Mouse (Mus musculus) neutrophil, adult 5-6 weeks (primary cell): ENCODE data around the gene Npdc1. TPM values are rescaled to one million over a fixed set of nuclear protein-coding genes. Genes with fewer than 3 reads are reported as not detected.
"Not testable (repeated sequence)": the region's sequence is repeated elsewhere in the genome, so short reads cannot be mapped to it uniquely, and the experiment has no call there.

ENCODE experiments used
- ATAC-seq: fragments of 151-379, 151-347 bp; 2 replicates; pipeline ENCODE4 v1.8.0; 2017; ENCODE audit warnings: mild to moderate bottlenecking, moderate TSS enrichment; ENCODE audit not compliant: insufficient number of reproducible peaks, poor library complexity, low FRiP score, severe bottlenecking; ENCODE audit errors: extremely low read depth
- total RNA-seq: library from RNA; stranded (forward); fragments of 200-1000 nt; gene quantifications from 2 replicates; pipeline ENCODE4 v1.2.3, GENCODE M21; 2017

Npdc1 gene
- total RNA-seq, 1 experiment from 2014 or later = not detected

GRCm38 (mm10) chr2:25391266-25391665 lies 7.9 kb upstream of the Npdc1 start:
- no peak for ATAC-seq

GRCm38 (mm10) chr2:25394281-25395221 lies 4.6 kb upstream of the Npdc1 start:
- ATAC-seq = no peak

- ATAC-seq = no peak
Measured at GRCm38 (mm10) chr2:25395721-25396596, 3.2 kb upstream of the Npdc1 start, which contains the start of gene Entpd2. Gene Entpd2 (plus strand): TSS chr2:25395874.

- ATAC-seq = no peak
Measured at GRCm38 (mm10) chr2:25396597-25396983, 2.6 kb upstream of the Npdc1 start.

- ATAC-seq = no peak
Measured at GRCm38 (mm10) chr2:25397010-25397409, 2.1 kb upstream of the Npdc1 start.

- no peak for ATAC-seq
Measured at GRCm38 (mm10) chr2:25398065-25398464, 1.1 kb upstream of the Npdc1 start.

GRCm38 (mm10) chr2:25400291-25400690 lies 1.1 kb downstream of the Npdc1 start:
- ATAC-seq = no peak

- no peak for ATAC-seq
Measured at GRCm38 (mm10) chr2:25400764-25401163, 1.6 kb downstream of the Npdc1 start.

- peak; percentile 48; the same call in 1 of the 2 replicates for ATAC-seq
Measured at GRCm38 (mm10) chr2:25402377-25402971, 3.3 kb downstream of the Npdc1 start.

- no peak for ATAC-seq
Measured at GRCm38 (mm10) chr2:25402972-25403601, 3.9 kb downstream of the Npdc1 start.

GRCm38 (mm10) chr2:25403994-25404393 lies 4.8 kb downstream of the Npdc1 start:
- no peak for ATAC-seq

- no peak for ATAC-seq
Measured at GRCm38 (mm10) chr2:25408908-25409307, 9.8 kb downstream of the Npdc1 start.

GRCm38 (mm10) chr2:25413436-25413835 lies 14.3 kb downstream of the Npdc1 start:
- not testable (repeated sequence) for ATAC-seq

GRCm38 (mm10) chr2:25417426-25417825 lies 18.3 kb downstream of the Npdc1 start:
- no peak for ATAC-seq

GRCm38 (mm10) chr2:25421896-25422295 lies 22.7 kb downstream of the Npdc1 start:
- 0 out of 2 replicates have a peak, but pooled peaks have one; percentile 17 for ATAC-seq

- ATAC-seq = peak; percentile 66
Measured at GRCm38 (mm10) chr2:25422587-25423410, 23.6 kb downstream of the Npdc1 start, which contains the start of gene Fut7. Gene Fut7 (plus strand): TSS chr2:25423267.

- no peak for ATAC-seq
Measured at GRCm38 (mm10) chr2:25423626-25424025, 24.5 kb downstream of the Npdc1 start.

- no peak for ATAC-seq
Measured at GRCm38 (mm10) chr2:25425481-25425880, 26.3 kb downstream of the Npdc1 start.
